ENCODE assay signal across 18 mouse cellular contexts in genomic region chr1:64667111-64667633, GRCm38 (mm10).
"Had no signal": no experiment of that assay in that cellular context is flagged by ENCODE, and none has a peak within 500 bp of the region (broad histone marks: within the 10 kb centered on the region; RNA-seq: fewer than 3 reads in every experiment).

No protein-coding gene starts in this region.

- H3K4me2 ChIP-seq: kidney, embryonic 15.5 days; limb, embryonic 13.5 days; liver, embryonic 12.5 days; liver, embryonic 15.5 days; lung, embryonic 15.5 days; midbrain, embryonic 13.5 days had no signal

- H3K9me3 ChIP-seq: kidney, embryonic 15.5 days; limb, embryonic 10.5 days; limb, embryonic 13.5 days; liver, embryonic 12.5 days; liver, embryonic 15.5 days; lung, embryonic 15.5 days; megakaryocyte, embryonic 14.5 days; midbrain, embryonic 10.5 days; midbrain, embryonic 13.5 days had no signal

- ATAC-seq: liver, embryonic 12.5 days; midbrain, embryonic 13.5 days; midbrain, embryonic 16.5 days had no signal

- H3K27me3 ChIP-seq: kidney, embryonic 15.5 days; limb, embryonic 13.5 days; liver, embryonic 12.5 days; liver, embryonic 15.5 days; lung, embryonic 15.5 days; midbrain, embryonic 13.5 days had no signal

- H3K27ac ChIP-seq: kidney, embryonic 15.5 days; limb, embryonic 10.5 days; limb, embryonic 13.5 days; liver, embryonic 12.5 days; liver, embryonic 15.5 days; lung, embryonic 15.5 days; midbrain, embryonic 10.5 days; midbrain, embryonic 13.5 days had no signal

- H3K36me3 ChIP-seq: kidney, embryonic 15.5 days; limb, embryonic 10.5 days; limb, embryonic 13.5 days; liver, embryonic 12.5 days; liver, embryonic 15.5 days; lung, embryonic 15.5 days; midbrain, embryonic 10.5 days; midbrain, embryonic 13.5 days had no signal

- H3K4me1 ChIP-seq: kidney, embryonic 15.5 days; liver, embryonic 12.5 days; liver, embryonic 15.5 days; lung, embryonic 15.5 days had no signal

- H3K9ac ChIP-seq: kidney, embryonic 15.5 days; limb, embryonic 13.5 days; liver, embryonic 12.5 days; liver, embryonic 15.5 days; lung, embryonic 15.5 days; midbrain, embryonic 13.5 days had no signal

- DNase-seq: kidney, postnatal 14 days; kidney, postnatal 4 days; liver; lung, adult 18-20 months; lung, postnatal 10 days; lung, postnatal 36 days; thymus, adult 18-20 months; thymus, postnatal 36 days had no signal

- H3K4me3 ChIP-seq: kidney, embryonic 15.5 days; limb, embryonic 10.5 days; limb, embryonic 13.5 days; liver, embryonic 12.5 days; liver, embryonic 15.5 days; lung, embryonic 15.5 days; megakaryocyte, embryonic 14.5 days; midbrain, embryonic 10.5 days; midbrain, embryonic 13.5 days had no signal
